Mouse (Mus musculus): Measurements from ENCODE around the gene Abl2.
"Not testable (repeated sequence)": the region's sequence is repeated elsewhere in the genome, so short reads cannot be mapped to it uniquely, and the experiment has no call there.

DNA sequence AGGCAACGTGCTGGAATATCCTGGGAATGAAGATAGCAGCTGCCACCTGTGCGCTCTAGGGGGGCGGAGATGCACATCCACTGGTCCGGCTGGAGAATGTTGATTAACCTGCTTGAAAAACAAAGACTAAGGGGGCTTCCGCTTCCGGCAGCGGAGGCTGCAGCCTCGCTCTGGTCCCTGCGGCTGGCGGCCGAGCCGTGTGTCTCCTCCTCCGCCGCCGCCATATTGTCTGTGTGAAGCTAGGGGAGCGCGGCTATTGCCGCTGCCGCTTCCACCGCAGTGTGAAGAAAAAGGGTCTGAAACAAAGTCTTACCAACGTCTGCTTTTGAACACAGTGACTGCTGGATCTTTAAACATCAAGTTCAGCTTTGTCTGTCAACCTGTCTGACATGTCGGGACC, 34.7 kb upstream of the Abl2 start, which contains the start of gene Gm10031:
- TF ChIP-seq POLR2A (IDR thresholded peaks at IDR 0.05; ENCODE audit: low read depth, low read length); CTCF (IDR thresholded peaks at IDR 0.05; ENCODE audit: extremely low read depth, insufficient read depth, insufficient read length, insufficient replicate concordance): not testable (repeated sequence)

Measured in spleen, adult 2 months (tissue).